Mouse (Mus musculus): ENCODE data around the gene Sgo2a. TPM values are rescaled to one million over a fixed set of nuclear protein-coding genes. Genes with fewer than 3 reads are reported as not detected.

The Sgo2a gene
- polyA plus RNA-seq, 1 experiment from 2014 or later = 28.6 TPM

GRCm38 (mm10) chr1:58069181-58069580 is 73.4 kb downstream of the Sgo2a start:
- H3K27me3 ChIP-seq (ENCODE audit: control insufficient read depth, insufficient read depth, low read length) = no peaks in the 10 kb centered on the region
- H3K9me3 ChIP-seq (ENCODE audit: control insufficient read depth, low read length) = no peaks in the 10 kb centered on the region
- no peak overlapping the region for H3K9ac ChIP-seq (ENCODE audit: low read length)
- DNase-seq (ENCODE audit: low spot score) (no peak), ATAC-seq (ENCODE audit: insufficient number of reproducible peaks, low FRiP score, low TSS enrichment, low read depth) (no peak)
- H3K4me3 ChIP-seq (ENCODE audit: low read depth, low read length) = no peak overlapping the region
- no peak overlapping the region for H3K27ac ChIP-seq (replicated peaks; ENCODE audit: low read depth, low read length)
- no peak overlapping the region for H3K4me2 ChIP-seq (ENCODE audit: low read depth, severe bottlenecking)
- no peaks in the 10 kb centered on the region for H3K36me3 ChIP-seq (ENCODE audit: control insufficient read depth, insufficient read depth, low read length)
- WGBS = 87% methylated on average over 6 of the region's 6 CpGs
- H3K4me1 ChIP-seq (ENCODE audit: control insufficient read depth, insufficient read depth, low read length) = no peaks in the 10 kb centered on the region

- DNase-seq (ENCODE audit: low spot score) (no peak), ATAC-seq (ENCODE audit: insufficient number of reproducible peaks, low FRiP score, low TSS enrichment, low read depth) (no peak)
- Histone ChIP-seq H3K36me3 (ENCODE audit: control insufficient read depth, insufficient read depth, low read length) (no peaks in the 10 kb centered on the region), H3K27me3 (ENCODE audit: control insufficient read depth, insufficient read depth, low read length) (no peaks in the 10 kb centered on the region), H3K4me1 (ENCODE audit: control insufficient read depth, insufficient read depth, low read length) (no peaks in the 10 kb centered on the region), H3K27ac (replicated peaks; ENCODE audit: low read depth, low read length) (no peak overlapping the region), H3K4me3 (ENCODE audit: low read depth, low read length) (no peak overlapping the region), H3K9me3 (ENCODE audit: control insufficient read depth, low read length) (no peaks in the 10 kb centered on the region), H3K4me2 (ENCODE audit: low read depth, severe bottlenecking) (no peak overlapping the region), H3K9ac (ENCODE audit: low read length) (no peak overlapping the region)
- WGBS = 93% methylated on average over 11 of the region's 11 CpGs
These were observed 74.3 kb downstream of the Sgo2a start for GRCm38 (mm10) chr1:58070091-58070490.

GRCm38 (mm10) chr1:58071006-58071405 is 75.2 kb downstream of the Sgo2a start:
- 88% methylated on average over 9 of the region's 9 CpGs for WGBS
- no peak overlapping the region for H3K4me2 ChIP-seq (ENCODE audit: low read depth, severe bottlenecking)
- H3K9me3 ChIP-seq (ENCODE audit: control insufficient read depth, low read length) = no peaks in the 10 kb centered on the region
- no peaks in the 10 kb centered on the region for H3K4me1 ChIP-seq (ENCODE audit: control insufficient read depth, insufficient read depth, low read length)
- H3K27me3 ChIP-seq (ENCODE audit: control insufficient read depth, insufficient read depth, low read length) = no peaks in the 10 kb centered on the region
- ATAC-seq (ENCODE audit: insufficient number of reproducible peaks, low FRiP score, low TSS enrichment, low read depth) (no peak), DNase-seq (ENCODE audit: low spot score) (no peak)
- H3K9ac ChIP-seq (ENCODE audit: low read length) = no peak overlapping the region
- H3K4me3 ChIP-seq (ENCODE audit: low read depth, low read length) = no peak overlapping the region
- no peak overlapping the region for H3K27ac ChIP-seq (replicated peaks; ENCODE audit: low read depth, low read length)
- H3K36me3 ChIP-seq (ENCODE audit: control insufficient read depth, insufficient read depth, low read length) = no peaks in the 10 kb centered on the region

- no peak for DNase-seq (ENCODE audit: low spot score)
- Histone ChIP-seq H3K4me2 (ENCODE audit: low read depth, severe bottlenecking) (no peak overlapping the region), H3K36me3 (ENCODE audit: control insufficient read depth, insufficient read depth, low read length) (no peaks in the 10 kb centered on the region), H3K9me3 (ENCODE audit: control insufficient read depth, low read length) (no peaks in the 10 kb centered on the region), H3K27ac (replicated peaks; ENCODE audit: low read depth, low read length) (no peak overlapping the region), H3K4me1 (ENCODE audit: control insufficient read depth, insufficient read depth, low read length) (no peaks in the 10 kb centered on the region), H3K4me3 (ENCODE audit: low read depth, low read length) (no peak overlapping the region), H3K27me3 (ENCODE audit: control insufficient read depth, insufficient read depth, low read length) (no peaks in the 10 kb centered on the region), H3K9ac (ENCODE audit: low read length) (no peak overlapping the region)
- WGBS = 89% methylated on average over 1 of the region's 1 CpGs
- ATAC-seq (ENCODE audit: insufficient number of reproducible peaks, low FRiP score, low TSS enrichment, low read depth) = no peak
These were observed 75.7 kb downstream of the Sgo2a start for GRCm38 (mm10) chr1:58071509-58071908.

- Histone ChIP-seq H3K4me1 (ENCODE audit: control insufficient read depth, insufficient read depth, low read length) (no peaks in the 10 kb centered on the region), H3K4me2 (ENCODE audit: low read depth, severe bottlenecking) (no peak overlapping the region), H3K9ac (ENCODE audit: low read length) (no peak overlapping the region), H3K9me3 (ENCODE audit: control insufficient read depth, low read length) (no peaks in the 10 kb centered on the region), H3K27ac (replicated peaks; ENCODE audit: low read depth, low read length) (no peak overlapping the region), H3K27me3 (ENCODE audit: control insufficient read depth, insufficient read depth, low read length) (no peaks in the 10 kb centered on the region), H3K36me3 (ENCODE audit: control insufficient read depth, insufficient read depth, low read length) (no peaks in the 10 kb centered on the region), H3K4me3 (ENCODE audit: low read depth, low read length) (no peak overlapping the region)
- ATAC-seq (ENCODE audit: insufficient number of reproducible peaks, low FRiP score, low TSS enrichment, low read depth) (no peak), DNase-seq (ENCODE audit: low spot score) (no peak)
- WGBS = 70% methylated on average over 2 of the region's 2 CpGs
These were observed 76.6 kb downstream of the Sgo2a start for GRCm38 (mm10) chr1:58072416-58072815.

GRCm38 (mm10) chr1:58072991-58073730 is 77.4 kb downstream of the Sgo2a start:
- DNase-seq (ENCODE audit: low spot score) = no peak
- H3K4me2 ChIP-seq (ENCODE audit: low read depth, severe bottlenecking) = no peak overlapping the region
- no peaks in the 10 kb centered on the region for H3K27me3 ChIP-seq (ENCODE audit: control insufficient read depth, insufficient read depth, low read length)
- H3K4me3 ChIP-seq (ENCODE audit: low read depth, low read length) = no peak overlapping the region
- no peak overlapping the region for H3K27ac ChIP-seq (replicated peaks; ENCODE audit: low read depth, low read length)
- 89% methylated on average over 12 of the region's 12 CpGs for WGBS
- no peak for ATAC-seq (ENCODE audit: insufficient number of reproducible peaks, low FRiP score, low TSS enrichment, low read depth)
- H3K36me3 ChIP-seq (ENCODE audit: control insufficient read depth, insufficient read depth, low read length) = no peaks in the 10 kb centered on the region
- H3K9ac ChIP-seq (ENCODE audit: low read length) = no peak overlapping the region
- no peaks in the 10 kb centered on the region for H3K4me1 ChIP-seq (ENCODE audit: control insufficient read depth, insufficient read depth, low read length)
- H3K9me3 ChIP-seq (ENCODE audit: control insufficient read depth, low read length) = no peaks in the 10 kb centered on the region

GRCm38 (mm10) chr1:58074266-58074665 is 78.5 kb downstream of the Sgo2a start:
- 93% methylated on average over 2 of the region's 2 CpGs for WGBS
- H3K9ac ChIP-seq (ENCODE audit: low read length) = no peak overlapping the region
- no peaks in the 10 kb centered on the region for H3K36me3 ChIP-seq (ENCODE audit: control insufficient read depth, insufficient read depth, low read length)

More at GRCm38 (mm10) chr1:58074266-58074665, 78.5 kb downstream of the Sgo2a start:
- Histone ChIP-seq H3K27me3 (ENCODE audit: control insufficient read depth, insufficient read depth, low read length) (no peaks in the 10 kb centered on the region), H3K27ac (replicated peaks; ENCODE audit: low read depth, low read length) (no peak overlapping the region), H3K4me3 (ENCODE audit: low read depth, low read length) (no peak overlapping the region), H3K4me2 (ENCODE audit: low read depth, severe bottlenecking) (no peak overlapping the region), H3K9me3 (ENCODE audit: control insufficient read depth, low read length) (no peaks in the 10 kb centered on the region), H3K4me1 (ENCODE audit: control insufficient read depth, insufficient read depth, low read length) (no peaks in the 10 kb centered on the region)
- DNase-seq (ENCODE audit: low spot score) (no peak), ATAC-seq (ENCODE audit: insufficient number of reproducible peaks, low FRiP score, low TSS enrichment, low read depth) (no peak)
